Mouse (Mus musculus) spleen, adult 12 weeks (tissue): ENCODE measurements around the gene Nckap5.

Experiments
- DNase-seq: peaks from one replicate; pipeline ENCODE4 v3.0.0; 2022; ENCODE audit warnings: low spot score

Nckap5 gene

GRCm38 (mm10) chr1:126700978-126701320 is 129.7 kb downstream of the Nckap5 start:
- no peak for DNase-seq

DNA sequence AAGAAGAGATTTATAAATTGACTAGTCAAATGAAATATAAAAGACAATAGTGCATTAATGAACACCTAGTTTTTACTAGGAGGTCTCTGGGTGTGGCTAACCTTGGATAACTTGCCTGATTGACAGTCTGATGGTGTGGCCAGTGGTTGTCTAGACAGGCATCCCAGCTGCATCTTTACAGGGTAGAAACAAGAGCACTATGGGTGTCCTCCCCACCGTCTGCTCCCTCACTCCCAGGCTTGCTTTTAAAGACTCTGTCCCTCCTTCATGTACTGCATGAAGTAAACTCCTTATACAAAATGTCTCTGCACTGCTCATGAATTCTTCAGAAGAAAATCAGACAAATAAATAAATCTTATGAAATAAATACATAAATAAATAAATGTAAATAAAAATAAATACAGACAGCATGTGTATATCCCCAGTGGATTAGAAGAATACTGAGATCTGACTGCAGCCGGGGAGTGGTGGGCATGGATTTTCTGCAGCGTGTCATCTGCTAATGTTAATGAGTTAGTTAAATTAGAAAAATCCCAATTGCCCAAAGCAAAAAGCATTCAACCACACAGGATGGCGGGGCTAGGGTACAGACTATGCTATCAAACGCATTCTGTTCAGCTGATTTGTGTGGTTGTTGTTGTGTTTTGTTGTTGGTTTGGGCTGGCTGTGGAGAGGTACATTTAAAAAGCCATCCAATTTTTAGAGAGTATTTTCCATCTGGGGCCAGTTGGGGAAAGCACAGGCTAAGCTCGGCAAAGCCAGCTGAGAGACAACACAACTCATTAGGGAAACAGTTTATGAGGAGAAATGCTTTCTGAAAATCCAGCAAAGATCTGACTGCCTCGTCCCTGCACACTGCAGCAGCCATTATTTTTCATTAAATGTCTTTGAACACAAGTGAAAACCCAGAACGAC is 130.3 kb downstream of the Nckap5 start:
- no peak for DNase-seq

GRCm38 (mm10) chr1:126693585-126693984 is 137.0 kb downstream of the Nckap5 start:
- DNase-seq, result no peak

- DNase-seq, result no peak
These were observed 142.0 kb downstream of the Nckap5 start for GRCm38 (mm10) chr1:126688593-126688992.

- no peak for DNase-seq
These were observed 143.9 kb downstream of the Nckap5 start for GRCm38 (mm10) chr1:126686678-126687077.

- no peak for DNase-seq
These were observed 146.8 kb downstream of the Nckap5 start for GRCm38 (mm10) chr1:126683621-126684445.

GRCm38 (mm10) chr1:126681773-126682172 is 148.8 kb downstream of the Nckap5 start:
- DNase-seq, result no peak

DNA sequence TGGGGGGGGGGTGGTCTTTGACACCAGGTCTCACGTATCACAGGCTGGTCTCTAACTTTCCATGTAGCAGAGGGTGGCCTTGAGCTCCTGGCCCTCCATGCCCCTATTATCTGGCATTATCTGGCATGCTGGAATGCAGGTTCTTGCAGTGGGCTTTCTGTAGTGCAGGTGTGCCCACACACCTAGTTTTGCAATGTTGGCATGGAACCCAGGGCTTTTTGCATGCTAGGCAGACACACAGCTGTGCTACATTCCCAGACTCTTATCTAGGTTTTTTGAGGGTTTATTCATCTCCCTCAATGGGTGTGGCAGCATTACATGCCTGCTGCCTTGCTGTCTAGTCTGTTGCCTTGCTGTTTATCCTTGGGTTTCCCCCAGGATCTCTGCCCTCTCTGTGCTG is 151.3 kb downstream of the Nckap5 start:
- no peak for DNase-seq

- DNase-seq, result no peak
These were observed 153.3 kb downstream of the Nckap5 start for GRCm38 (mm10) chr1:126677280-126677679.

GRCm38 (mm10) chr1:126676769-126677168 is 153.8 kb downstream of the Nckap5 start:
- DNase-seq, result no peak

DNA sequence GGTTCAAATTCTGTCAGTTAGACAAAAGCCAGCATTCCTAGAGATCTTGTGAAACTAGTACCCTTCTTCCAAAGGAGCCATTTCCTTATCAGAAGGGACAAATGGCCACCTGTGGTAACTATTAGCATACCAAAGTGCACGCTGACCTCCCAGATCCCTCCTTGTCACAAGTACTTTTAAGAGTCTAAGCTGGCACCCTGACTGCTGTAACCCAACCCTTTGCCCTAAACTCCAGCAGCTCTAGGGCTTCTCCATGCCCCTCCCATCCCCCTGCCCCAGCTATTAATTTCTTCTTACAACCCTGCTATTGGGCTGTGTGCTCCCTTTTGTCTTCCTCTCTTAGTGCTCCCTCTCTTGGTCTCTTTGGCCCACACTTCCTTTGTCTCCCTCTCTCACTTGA is 155.5 kb downstream of the Nckap5 start:
- DNase-seq, result no peak

- DNase-seq, result no peak
These were observed 157.4 kb downstream of the Nckap5 start for GRCm38 (mm10) chr1:126673238-126673637.

DNA sequence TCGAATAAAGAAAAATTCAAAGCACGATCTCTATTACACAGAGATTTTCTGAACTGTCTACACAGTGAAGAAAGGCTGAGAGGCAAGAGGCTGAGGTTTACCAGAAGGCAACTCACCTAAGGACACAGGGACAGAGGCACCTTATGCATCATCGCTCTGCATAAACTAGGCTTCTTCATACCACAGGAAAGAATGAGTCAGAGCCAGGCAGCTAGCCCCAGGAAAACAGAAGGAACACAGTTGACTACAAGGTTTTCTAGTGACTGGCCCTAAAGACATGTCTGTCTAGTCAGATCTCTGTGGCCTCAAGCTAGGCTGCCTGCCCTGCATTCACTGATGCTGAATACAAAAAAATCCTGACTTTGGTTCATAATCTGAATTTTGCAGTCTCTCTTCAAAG is 160.1 kb downstream of the Nckap5 start:
- DNase-seq, result no peak

- no peak for DNase-seq
These were observed 170.2 kb downstream of the Nckap5 start for GRCm38 (mm10) chr1:126660098-126660999.

DNA sequence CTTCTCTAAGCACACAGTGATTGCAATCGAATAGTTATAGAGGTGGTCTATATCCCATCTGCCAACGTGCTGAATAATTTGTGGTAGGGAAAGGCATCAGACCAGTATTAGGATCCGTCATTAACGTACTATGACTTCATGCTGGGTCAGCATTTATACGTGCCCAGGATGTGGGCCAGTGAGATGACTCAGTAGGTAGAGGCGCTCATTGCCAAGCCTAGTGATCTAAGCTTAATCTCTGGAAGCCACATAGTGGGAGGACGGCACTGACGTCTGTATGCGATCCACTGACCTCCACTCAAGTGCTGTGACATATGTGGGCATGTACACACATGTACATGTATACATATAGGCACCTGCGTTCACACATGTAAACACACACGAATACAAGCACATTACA is 171.9 kb downstream of the Nckap5 start:
- no peak for DNase-seq

DNA sequence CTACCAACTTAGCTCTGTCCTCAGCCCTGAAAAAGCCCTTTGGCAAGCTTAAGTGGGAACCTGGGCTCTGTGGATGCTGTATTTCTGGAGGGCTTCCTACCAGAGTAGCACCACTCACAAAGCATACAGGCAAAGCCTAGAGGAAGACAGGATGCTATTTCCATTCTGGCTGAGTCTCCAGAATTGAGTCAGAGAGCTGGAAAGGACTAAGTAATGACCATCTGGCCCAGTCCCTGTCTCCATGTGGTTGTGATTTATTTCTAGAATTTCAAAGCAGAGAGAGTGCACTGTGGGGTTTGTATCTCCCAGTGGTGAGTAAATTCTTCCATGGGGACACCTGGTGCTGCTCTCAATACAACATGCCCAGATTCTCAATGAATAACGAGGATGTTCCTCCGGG is 174.4 kb downstream of the Nckap5 start:
- DNase-seq, result no peak

DNA sequence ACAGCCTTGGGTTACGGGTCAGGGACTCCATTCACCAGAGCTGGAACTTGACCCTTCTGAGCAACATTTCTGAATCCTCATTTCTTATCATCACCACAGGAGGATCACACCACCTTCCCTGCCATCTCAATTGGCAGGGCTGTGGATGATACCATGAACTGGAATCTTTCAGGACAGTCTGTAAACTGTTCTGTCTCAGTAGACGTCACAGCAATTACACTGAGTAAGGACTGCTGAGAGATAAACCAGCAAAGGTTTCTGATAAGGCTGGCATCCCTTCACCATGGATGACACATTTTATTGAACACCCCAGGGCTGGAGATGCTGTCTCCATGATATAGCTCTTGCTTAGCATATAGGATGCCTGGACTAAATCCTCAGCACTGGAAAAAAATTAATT is 178.5 kb downstream of the Nckap5 start:
- DNase-seq, result no peak

- no peak for DNase-seq
These were observed 179.8 kb downstream of the Nckap5 start for GRCm38 (mm10) chr1:126650806-126651205.

DNA sequence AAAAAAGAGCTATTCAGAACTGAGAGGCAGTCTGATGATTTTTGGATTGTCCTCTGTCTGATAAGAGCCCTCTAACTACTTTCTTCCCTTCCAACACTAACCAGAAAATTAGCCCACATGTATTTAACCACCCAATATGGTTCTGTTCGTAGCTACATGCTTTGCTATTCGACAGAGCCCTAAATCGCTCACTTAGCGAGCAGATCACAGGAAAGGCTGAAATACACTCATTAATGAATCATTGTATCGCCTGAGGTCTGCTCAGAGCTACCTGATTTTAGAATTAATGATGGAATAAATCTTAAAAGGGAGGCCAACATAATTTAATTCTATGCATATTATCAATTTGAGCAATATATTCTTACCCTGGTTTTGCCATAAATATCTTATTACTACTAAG is 187.8 kb downstream of the Nckap5 start:
- no peak for DNase-seq

- no peak for DNase-seq
These were observed 191.1 kb downstream of the Nckap5 start for GRCm38 (mm10) chr1:126639463-126639862.

GRCm38 (mm10) chr1:126637515-126637914 is 193.1 kb downstream of the Nckap5 start:
- no peak for DNase-seq

DNA sequence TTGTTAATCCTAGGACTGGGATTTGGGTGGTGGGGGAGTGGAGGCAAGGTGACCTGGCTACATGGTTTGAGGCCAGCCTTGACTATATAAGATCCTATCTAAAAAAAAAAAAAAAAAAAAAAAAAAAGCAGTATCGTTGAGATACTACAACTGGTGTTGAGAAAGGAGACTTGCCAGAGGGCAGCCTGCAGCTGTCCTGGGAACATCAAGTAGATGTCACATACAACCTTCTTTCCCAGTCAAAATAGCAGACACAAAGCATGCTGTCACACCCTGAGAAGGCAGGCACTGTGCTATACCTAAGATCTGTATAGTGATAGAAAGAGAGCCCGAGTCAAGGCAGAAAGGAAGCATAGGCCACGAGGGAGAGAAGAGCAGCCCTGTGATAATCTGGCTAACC is 204.4 kb downstream of the Nckap5 start:
- DNase-seq, result no peak
